Mouse (Mus musculus) frontal cortex, adult (tissue): Measurements from ENCODE around the gene Ankrd33.

Experiments used
- ATAC-seq: cut with Nextera tagmentation; 2 replicates; pipeline ENCODE4 v1.9.2; 2017; ENCODE audit warnings: mild to moderate bottlenecking, moderate library complexity, mixed read lengths; ENCODE audit not compliant: low TSS enrichment

Gene Ankrd33

DNA sequence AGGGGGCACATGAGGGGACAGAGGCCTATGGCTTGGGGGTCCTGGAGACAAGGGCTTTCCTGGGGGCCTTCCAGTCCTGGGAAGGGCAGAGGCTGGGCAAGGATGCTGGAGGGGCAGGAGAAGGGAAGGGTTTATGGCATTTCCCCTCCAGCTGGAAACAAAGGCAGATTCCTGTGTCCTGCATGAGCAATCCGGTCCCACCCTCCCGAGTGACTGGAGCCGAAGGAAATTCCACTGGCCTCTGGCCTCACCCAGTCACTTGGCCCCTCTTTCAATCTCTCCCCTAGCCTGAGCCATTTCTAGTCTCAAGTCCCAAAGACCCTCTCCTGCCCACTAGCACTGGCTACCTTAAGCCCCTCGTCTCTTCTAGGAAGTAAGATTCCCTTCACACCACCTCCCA, 7.6 kb downstream of the Ankrd33 start:
- ATAC-seq = no peak

GRCm38 (mm10) chr15:101125561-101125960, 10.0 kb downstream of the Ankrd33 start:
- no peak for ATAC-seq

DNA sequence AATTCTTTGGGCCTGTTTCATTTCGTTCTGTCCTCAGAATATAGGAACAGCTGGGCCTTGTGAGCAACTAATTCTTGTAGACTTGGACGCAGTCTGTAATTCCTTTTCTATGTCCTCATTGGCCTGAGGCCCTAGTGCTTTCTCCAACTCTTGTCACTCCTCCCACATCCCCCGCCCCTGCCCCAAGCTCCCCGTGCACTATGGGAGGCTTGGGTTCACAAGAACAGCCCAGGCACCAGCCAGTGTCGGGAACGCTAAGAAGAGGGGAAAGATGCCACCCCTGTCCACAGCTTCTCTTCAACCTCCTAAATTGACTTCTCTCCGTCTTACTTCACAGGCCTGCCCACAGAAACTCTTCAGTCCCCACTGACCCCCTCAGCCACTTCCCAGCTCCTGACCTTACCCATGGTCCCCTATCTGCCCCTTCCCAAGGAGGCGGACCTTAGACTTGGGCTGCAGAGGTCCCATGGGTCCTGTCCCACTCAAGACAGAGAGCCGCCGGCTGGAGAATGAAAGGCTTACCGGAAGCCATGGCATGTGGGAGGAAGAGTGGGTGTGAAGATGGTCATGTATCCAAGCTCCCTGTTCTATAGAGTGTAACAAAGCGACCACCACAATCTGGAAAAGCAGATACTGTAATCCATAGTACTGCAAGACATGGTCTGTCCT, 11.5 kb downstream of the Ankrd33 start:
- no peak for ATAC-seq

DNA sequence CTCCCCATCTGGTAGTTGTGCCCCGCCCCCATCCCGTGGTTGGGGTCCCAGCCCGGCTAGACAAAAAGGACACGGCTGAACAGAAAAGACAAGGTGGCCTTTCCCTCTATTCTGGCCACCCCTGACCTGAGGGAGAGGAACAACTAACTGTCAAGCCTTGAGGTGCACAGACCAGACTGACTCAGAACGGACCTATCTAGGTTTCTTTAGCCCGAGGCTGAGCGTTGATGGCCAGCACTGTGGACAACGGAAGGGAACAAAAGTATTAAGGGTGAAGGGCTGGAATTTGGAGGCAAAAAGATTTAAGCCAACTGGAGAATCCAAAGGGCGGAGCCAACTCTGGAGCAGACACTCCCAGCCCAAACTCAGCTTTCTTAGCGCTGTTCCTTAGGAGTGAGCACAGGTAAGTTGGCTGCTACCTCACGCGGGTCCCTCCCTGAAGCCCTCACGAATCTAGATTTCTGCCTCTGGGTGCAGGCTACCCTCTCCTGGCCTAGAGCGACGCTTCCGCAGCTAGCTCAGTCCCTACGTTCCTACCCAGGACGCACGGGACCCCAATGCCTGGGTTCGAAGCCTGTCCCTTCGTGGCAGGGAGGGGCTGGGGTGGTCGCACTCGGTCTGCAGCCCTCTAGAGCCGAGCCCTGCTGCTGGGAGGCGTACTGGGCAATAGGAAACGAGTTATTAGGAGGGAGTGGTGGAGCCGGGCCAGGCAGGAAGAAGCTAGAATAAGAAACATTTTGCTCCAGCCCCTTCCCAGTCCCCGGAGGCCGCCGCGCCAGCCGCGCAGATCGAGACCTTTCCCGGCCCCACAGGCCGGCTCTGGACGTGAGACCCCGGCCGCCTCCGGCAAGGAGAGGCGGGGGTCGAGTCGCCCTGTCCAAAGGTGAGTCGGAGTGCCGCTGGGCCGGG, 12.9 kb downstream of the Ankrd33 start, which contains the start of gene Acvrl1:
Gene Acvrl1, plus strand, starts transcription at position 342 of the 909 bp plus-strand sequence.
- no peak for ATAC-seq

GRCm38 (mm10) chr15:101129412-101129811, 13.9 kb downstream of the Ankrd33 start:
- no peak for ATAC-seq

DNA sequence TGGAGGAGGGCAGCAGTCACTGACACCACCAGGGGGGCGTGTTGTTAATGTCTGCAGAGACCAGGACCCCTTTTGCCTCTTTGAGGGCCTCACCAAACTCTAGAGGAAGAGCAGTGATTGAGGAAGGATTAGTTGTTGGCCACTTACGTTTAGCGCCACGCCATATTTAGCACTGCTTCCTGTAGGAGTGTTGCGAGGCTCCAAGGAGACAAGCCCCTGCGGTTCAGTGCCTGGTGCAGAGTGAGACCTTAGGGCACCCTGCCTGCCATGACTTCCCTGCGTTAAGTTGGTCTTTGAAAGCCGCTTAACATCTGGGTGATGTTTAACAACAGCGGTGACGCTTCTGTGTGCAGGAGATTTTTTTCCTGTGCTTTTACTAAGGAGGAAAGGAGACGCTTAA, 15.9 kb downstream of the Ankrd33 start:
- ATAC-seq = no peak

GRCm38 (mm10) chr15:101132041-101132440, 16.5 kb downstream of the Ankrd33 start:
- no peak for ATAC-seq

DNA sequence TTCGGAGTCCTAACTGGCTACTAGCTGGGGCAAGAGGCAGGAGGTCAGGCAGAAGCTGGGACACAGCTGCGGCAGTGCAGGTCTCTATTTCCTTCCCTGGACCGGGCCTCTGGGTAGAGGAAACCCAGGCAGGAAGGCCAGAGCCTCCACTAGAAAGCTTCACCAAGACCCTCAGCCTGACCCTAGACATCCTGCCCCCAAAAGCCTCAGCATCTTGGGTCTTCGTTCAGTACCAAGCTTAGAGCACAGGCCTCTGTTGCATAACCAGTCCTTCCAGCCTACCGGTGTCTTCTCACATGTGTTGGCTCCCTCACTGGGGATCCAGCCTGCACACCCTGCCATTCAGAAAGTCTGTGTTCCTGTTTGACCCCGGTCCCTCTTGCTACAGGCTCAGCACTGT, 17.2 kb downstream of the Ankrd33 start:
- no peak for ATAC-seq

DNA sequence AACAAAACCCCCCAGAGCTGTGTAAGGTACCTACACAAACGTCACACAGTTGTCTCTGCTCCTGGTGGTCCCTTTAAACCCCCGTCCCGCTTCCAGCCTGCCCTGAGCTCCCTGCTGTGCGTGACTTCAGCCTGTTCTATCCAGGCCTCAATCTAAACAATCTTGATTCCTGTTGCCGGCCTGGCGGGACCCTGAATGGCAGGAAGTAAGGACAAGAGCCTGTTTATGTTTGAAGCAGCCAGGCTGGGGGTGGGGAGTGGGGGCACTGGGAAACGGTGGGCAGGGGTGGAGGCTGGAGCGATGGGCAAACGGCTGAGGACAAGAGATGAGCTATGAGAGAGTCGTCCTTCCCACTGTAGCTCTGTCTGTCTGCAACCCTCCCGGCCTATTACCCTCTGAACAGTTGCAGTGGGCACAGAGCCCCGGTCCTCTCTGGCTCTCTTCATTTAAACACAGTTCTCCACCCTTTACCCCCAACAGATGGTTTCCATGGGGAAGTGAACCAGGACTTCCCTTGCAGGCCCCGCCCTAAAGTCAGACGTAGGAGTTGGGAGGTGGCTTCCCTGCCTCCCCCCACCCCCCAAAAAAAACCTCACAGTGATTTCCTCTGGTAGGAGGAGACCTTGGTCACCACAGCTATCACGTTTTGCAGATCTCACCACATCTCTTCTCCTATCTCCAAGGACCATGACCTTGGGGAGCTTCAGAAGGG, 18.6 kb downstream of the Ankrd33 start:
- ATAC-seq = no peak

- ATAC-seq = no peak
These were observed 19.9 kb downstream of the Ankrd33 start for GRCm38 (mm10) chr15:101135405-101135804.

DNA sequence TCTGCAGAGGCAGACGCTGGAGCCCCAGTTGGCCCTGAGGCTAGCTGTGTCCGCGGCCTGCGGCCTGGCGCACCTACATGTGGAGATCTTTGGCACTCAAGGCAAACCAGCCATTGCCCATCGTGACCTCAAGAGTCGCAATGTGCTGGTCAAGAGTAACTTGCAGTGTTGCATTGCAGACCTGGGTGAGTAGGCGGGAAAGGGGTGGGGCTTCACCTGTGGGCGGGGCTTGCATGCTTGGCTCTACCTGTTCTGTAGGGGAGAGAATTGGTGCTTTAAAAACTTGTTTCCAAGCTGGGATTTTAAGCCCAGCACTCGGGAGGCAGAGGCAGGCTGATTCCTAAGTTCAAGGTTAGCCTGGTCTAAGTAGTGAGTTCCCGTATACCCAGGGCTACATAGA, 21.9 kb downstream of the Ankrd33 start:
- no peak for ATAC-seq

GRCm38 (mm10) chr15:101138675-101139074, 23.1 kb downstream of the Ankrd33 start:
- no peak for ATAC-seq

DNA sequence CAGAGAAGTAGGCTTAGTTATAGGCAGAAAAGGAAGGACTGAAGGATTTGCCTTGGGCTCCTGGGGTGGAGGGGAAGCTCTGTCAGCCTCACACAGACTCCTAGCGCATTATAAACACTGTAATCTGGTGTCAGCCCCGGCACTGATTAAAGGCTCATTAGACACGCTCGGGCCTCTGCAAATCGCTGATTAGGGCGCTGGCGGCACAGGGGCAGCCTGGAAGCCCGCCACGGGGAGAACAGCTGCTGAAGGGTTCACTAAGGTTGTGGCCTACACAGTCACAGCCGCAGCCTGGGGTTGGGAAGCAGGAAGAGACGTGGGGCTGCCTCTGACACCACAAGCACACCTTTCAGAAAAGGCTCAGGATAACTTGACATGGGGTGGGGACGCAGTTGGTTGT, 24.3 kb downstream of the Ankrd33 start:
- ATAC-seq = no peak

GRCm38 (mm10) chr15:101140587-101140986, 25.0 kb downstream of the Ankrd33 start:
- no peak for ATAC-seq

- ATAC-seq = no peak
These were observed 25.5 kb downstream of the Ankrd33 start for GRCm38 (mm10) chr15:101141061-101141541.

GRCm38 (mm10) chr15:101142672-101143071, 27.1 kb downstream of the Ankrd33 start:
- no peak for ATAC-seq

GRCm38 (mm10) chr15:101143494-101143893, 27.9 kb downstream of the Ankrd33 start:
- no peak for ATAC-seq

DNA sequence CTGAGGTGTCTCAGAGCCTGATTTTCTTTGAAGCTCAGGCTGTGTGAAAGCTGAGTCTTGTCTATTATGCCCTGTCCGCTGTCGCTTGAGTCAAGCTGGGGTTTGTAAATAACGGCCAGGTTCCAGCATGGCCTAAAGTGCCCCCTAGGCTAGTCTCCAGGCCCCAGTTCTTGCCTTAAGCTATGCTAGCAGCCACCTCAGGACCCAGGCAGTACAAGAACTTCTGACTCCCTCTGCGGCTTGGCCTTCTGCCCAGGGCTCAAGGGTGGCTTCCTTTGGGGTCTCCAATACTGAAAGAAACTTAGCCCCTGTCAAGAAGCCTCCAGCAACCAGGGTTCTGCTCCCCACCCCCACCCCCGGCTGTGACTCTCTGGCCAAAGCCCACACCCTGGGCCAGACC, 28.6 kb downstream of the Ankrd33 start:
- ATAC-seq = no peak

- ATAC-seq = no peak
These were observed 29.2 kb downstream of the Ankrd33 start for GRCm38 (mm10) chr15:101144779-101145178.

- ATAC-seq = peak; percentile 93
These were observed 30.0 kb downstream of the Ankrd33 start for GRCm38 (mm10) chr15:101145424-101146099.

- no peak for ATAC-seq
These were observed 30.8 kb downstream of the Ankrd33 start for GRCm38 (mm10) chr15:101146100-101146965.
